Mouse (Mus musculus) heart, adult 8-10 months (tissue): Measurements from ENCODE around the gene Gm21915. TPM values are rescaled to one million over a fixed set of nuclear protein-coding genes. Genes with fewer than 3 reads are reported as not detected.

ENCODE experiments used
- DNase-seq: peaks from one replicate; pipeline ENCODE4 v3.0.0; 2022; ENCODE audit warnings: low spot score
- total RNA-seq, 4 experiments: library from RNA; stranded (reverse); gene quantifications; 2 replicates each; pipeline ENCODE4 v1.2.4; 2022

Gm21915 gene
- total RNA-seq, 4 experiments from 2014 or later: not detected

- DNase-seq: no peak
These were observed 46.9 kb downstream of the Gm21915 start for GRCm38 (mm10) chr9:40717182-40717874.

DNA sequence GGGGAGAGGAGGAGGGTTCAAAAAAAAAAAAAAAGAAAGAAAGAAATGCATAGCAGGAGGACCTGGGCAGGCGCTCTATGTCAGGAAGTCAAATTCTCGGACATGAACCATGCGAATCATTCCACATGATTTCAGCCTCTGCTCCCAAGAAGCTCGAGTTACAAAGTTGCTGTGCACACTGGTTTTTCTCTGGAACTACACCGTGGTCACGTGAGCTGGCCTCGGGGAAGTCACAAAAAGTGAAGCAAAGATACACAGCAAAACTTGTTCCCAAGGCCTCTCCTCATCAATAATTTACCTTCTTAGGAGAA is 47.4 kb downstream of the Gm21915 start:
- DNase-seq: no peak

Other genes with a start within 250 kb of the Gm21915 start
- gene Gramd1b, start 139.2 kb upstream of the Gm21915 start, total RNA-seq: 10 to 100 TPM; 12.8 to 28.0 (median 19.8) TPM
- 1 to 10 TPM; 3.3 to 4.4 (median 4.0) TPM for gene Clmp, start 15.3 kb downstream of the Gm21915 start, total RNA-seq
- 1,000 to 10,000 TPM; 1,176 to 1,889 (median 1,438) TPM for gene Hspa8, start 130.4 kb downstream of the Gm21915 start, total RNA-seq
- gene Bsx, start 203.5 kb downstream of the Gm21915 start, total RNA-seq: not detected